1 mouse cellular context compared by ENCODE assay signal in genomic region chr13:21401166-21401565, GRCm38 (mm10).
TF ChIP-seq lines count a peak whose summit lies in the region.

No protein-coding gene starts in this region.

TF ChIP-seq in CH12.LX, 34 proteins besides CTCF, POLR2A, EP300 and RAD21 (continued from another document):
- no peak for TF ChIP-seq ZKSCAN1 (IDR thresholded peaks at IDR 0.05; ENCODE audit: borderline replicate concordance, low read depth, low read length)
- no peak for TF ChIP-seq TBP (conservative IDR thresholded peaks at IDR 0.05; ENCODE audit: low read depth, low read length)
- no peak for TF ChIP-seq MAX (IDR thresholded peaks at IDR 0.05; ENCODE audit: low read length)
- no peak for TF ChIP-seq PAX5 (IDR thresholded peaks at IDR 0.05; ENCODE audit: low read length)
- no peak for TF ChIP-seq ZMIZ1 (IDR thresholded peaks at IDR 0.05; ENCODE audit: low read depth, low read length)
- TF ChIP-seq BHLHE40 (IDR thresholded peaks at IDR 0.05; ENCODE audit: low read depth, low read length), result no peak
- TF ChIP-seq IRF4 (IDR thresholded peaks at IDR 0.05; ENCODE audit: low read depth, low read length), result no peak
- no peak for TF ChIP-seq JUN (IDR thresholded peaks at IDR 0.05; ENCODE audit: insufficient read depth, low read depth, low read length)
- TF ChIP-seq MAZ (IDR thresholded peaks at IDR 0.05; ENCODE audit: low read depth, low read length), result no peak
- no peak for TF ChIP-seq USF2 (conservative IDR thresholded peaks at IDR 0.05; ENCODE audit: low read depth, low read length)
- TF ChIP-seq KAT2A (IDR thresholded peaks at IDR 0.05; ENCODE audit: insufficient replicate concordance, low read length), result no peak
